Comparison of ENCODE assay signal across 15 mouse cellular contexts in the genomic region with DNA sequence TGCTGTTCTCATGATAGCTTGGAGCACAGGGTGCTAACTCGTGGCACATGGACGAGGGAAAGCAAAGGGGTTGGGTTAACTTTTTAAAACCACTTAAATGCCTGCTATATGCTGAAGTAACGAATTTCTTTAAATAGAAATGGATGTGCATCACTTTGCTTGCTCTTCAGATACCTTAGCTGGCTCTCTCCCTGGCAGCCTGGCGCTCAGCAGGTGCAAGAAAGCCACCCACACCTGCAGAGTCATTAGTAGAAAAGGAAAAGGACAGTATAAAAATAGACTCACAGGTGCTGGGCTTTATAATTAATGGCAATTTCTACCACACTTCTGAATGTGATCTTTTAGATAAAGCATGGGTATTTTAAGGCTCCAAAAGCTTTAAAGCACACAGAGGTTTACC.
"Had no signal": no experiment of that assay in that cellular context is flagged by ENCODE, and none has a peak within 500 bp of the region (broad histone marks: within the 10 kb centered on the region; RNA-seq: fewer than 3 reads in every experiment).

No protein-coding gene starts in this region.

- DNase-seq: lung, adult 18-20 months; lung, embryonic 14.5 days; lung, postnatal 10 days; lung, postnatal 4 days; midbrain, embryonic 14.5 days; thymus, adult 2 months; thymus, postnatal 25 days; thymus, postnatal 4 days had no signal

- H3K27ac ChIP-seq: midbrain, embryonic 10.5 days; midbrain, embryonic 12.5 days; neural tube, embryonic 13.5 days; neural tube, embryonic 15.5 days; stomach, embryonic 15.5 days; stomach, postnatal 0 days had no signal

- H3K4me3 ChIP-seq: midbrain, embryonic 10.5 days; midbrain, embryonic 12.5 days; myocyte; neural tube, embryonic 13.5 days; neural tube, embryonic 15.5 days; stomach, embryonic 15.5 days had no signal
